Mouse (Mus musculus) monocyte, adult 5-6 weeks (primary cell): ENCODE results near the gene Mb21d2. TPM values are rescaled to one million over a fixed set of nuclear protein-coding genes. Genes with fewer than 3 reads are reported as not detected.

Source experiments
- ATAC-seq: fragments of 153-309, 156-312 bp; replicated peaks from 2 replicates; pipeline ENCODE4 v1.8.0; 2017; ENCODE audit warnings: mild to moderate bottlenecking; ENCODE audit not compliant: low TSS enrichment, insufficient number of reproducible peaks, severe bottlenecking, poor library complexity, low FRiP score
- total RNA-seq: library from RNA; stranded (forward); fragments of 200-1000, 200-491, 200-594 nt; gene quantifications from 3 replicates; pipeline ENCODE4 v1.2.3, GENCODE M21; 2017

Mb21d2 gene
- total RNA-seq, 1 experiment from 2014 or later = not detected

- no peak for ATAC-seq
These were observed 58.6 kb downstream of the Mb21d2 start for GRCm38 (mm10) chr16:28870860-28871259.

GRCm38 (mm10) chr16:28870456-28870855 lies 59.0 kb downstream of the Mb21d2 start:
- ATAC-seq = no peak

DNA sequence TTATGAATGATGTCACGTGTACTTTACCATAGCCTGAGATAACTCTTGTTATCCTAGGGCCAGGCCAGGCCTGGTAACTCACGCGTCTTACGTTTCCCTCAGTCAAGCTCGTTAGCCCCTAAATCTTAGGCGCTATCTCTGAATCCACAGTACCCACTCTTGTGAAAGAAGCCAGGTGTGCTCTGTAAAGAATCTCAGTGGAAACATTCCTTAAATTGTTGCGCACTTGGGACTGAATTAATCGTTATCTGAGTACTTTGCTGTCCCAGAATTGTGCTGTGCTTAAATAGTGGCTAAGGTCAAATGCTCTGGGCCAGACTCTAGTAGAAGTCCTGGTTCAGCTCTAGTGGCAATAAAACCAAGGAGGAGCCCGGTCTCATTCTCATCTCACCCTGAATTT lies 60.6 kb downstream of the Mb21d2 start:
- no peak for ATAC-seq

GRCm38 (mm10) chr16:28866584-28867295 lies 62.7 kb downstream of the Mb21d2 start:
- no peak for ATAC-seq

DNA sequence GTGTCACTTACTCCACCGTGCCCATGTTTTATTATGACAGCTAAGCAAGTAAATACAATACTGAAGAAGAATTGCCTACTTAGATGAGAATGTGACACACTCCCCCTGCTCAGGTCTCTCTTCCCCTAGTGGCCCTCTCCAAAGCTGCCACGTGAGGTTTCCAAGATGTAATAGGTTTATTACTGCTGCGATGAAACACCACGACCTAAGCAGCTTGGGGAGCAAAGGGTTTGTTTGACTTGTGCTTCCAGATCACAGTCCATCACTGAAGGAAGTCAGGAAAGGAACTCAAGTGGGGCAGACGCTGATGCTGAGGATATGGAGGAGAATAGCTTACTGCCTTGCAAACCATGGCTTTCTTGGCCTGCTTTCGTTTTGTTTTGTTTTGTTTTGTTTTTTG lies 65.9 kb downstream of the Mb21d2 start:
- ATAC-seq = no peak

DNA sequence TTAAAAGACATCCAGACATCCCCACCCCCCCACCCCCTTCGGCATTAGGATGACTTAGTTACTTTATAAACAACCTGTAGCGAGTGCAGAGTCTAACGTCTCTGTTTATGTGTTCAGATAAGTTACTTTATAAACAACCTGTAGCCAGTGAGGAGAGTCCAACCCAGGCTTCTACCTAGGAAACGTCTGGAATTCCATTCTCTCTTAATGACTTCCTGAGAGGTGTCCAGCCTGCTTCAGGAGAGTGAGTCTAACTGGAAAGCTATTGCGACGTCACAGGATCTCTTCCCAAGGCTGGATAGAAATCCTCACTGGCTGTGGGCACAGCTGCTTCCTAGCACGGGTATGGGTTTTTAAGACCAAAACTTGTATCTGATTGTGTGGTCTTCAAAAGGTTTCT lies 67.4 kb downstream of the Mb21d2 start:
- ATAC-seq = no peak

GRCm38 (mm10) chr16:28859678-28860077 lies 69.8 kb downstream of the Mb21d2 start:
- ATAC-seq = no peak

DNA sequence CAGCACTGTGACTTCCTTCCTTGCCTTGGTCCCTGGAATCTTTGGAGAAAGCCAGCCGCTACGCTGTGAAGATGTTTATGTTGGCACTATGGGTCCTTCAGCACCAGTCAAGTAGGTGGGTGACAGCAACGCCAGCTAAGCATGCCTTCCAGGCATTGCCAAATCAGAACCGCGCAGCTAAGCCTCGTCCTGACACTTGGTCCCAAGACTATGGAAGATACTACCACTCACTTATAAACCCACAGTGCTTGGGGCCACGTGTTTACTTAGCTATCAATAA lies 70.5 kb downstream of the Mb21d2 start:
- no peak for ATAC-seq

DNA sequence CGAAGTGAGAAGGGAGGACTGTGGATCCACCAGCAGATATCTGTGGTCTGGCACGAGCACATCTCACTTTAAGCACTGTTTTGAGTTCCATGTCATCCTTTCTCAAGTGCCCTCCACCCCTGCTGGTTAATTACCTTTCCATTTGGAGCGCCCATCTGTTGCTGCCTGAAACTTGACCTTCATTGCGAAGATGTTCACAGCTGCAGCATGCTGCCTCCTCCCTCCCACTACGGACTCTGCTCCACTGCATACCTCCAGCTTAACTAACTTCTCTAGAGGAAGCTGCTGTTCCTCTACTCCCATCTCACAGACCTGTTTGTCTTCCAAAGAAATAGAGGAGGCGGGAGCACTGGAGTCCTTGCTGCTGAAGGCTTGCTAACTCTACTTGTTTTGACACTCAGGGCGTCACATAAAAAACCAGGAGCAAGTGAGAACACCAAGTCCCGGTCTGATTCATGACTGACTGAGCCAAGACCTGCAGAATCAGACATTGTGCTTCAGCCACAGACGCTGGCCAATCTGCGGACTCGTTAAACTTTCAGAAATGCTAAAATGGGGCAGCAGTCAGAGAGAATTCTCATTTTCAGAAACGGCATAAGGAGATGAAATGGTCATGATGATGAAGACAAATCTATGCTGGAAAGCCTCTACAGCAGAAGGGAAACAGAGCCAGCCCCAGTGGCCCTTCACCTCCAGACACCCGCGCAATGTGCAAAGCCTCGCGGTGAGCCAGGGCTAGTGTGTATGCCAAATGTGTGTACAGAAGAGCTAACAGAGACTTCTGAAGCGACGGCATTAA lies 71.1 kb downstream of the Mb21d2 start:
- ATAC-seq = no peak

DNA sequence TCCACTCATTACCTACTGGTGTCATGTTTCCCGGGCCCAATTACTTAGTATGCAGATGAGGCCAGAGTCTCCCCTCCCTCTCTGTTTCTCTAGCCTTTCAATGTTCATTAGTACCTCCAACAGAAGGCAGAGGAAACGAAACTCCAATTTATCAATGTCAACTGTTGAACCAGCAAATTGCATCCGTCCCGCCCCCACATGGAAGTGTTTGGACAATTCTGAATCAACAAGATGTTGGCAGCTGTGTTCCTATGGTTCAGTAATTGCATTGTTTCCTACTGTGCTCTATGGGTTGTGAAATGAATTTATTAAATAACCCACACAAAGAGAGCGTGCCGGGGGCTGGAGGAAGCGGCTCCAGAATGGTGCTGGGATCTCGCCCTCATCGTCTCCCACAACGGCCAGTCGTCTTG lies 78.1 kb downstream of the Mb21d2 start:
- ATAC-seq = no peak

GRCm38 (mm10) chr16:28850881-28851280 lies 78.6 kb downstream of the Mb21d2 start:
- no peak for ATAC-seq

GRCm38 (mm10) chr16:28846123-28846522 lies 83.3 kb downstream of the Mb21d2 start:
- ATAC-seq = no peak

- ATAC-seq = no peak
These were observed 84.1 kb downstream of the Mb21d2 start for GRCm38 (mm10) chr16:28845336-28845735.

- no peak for ATAC-seq
These were observed 88.4 kb downstream of the Mb21d2 start for GRCm38 (mm10) chr16:28841102-28841501.

DNA sequence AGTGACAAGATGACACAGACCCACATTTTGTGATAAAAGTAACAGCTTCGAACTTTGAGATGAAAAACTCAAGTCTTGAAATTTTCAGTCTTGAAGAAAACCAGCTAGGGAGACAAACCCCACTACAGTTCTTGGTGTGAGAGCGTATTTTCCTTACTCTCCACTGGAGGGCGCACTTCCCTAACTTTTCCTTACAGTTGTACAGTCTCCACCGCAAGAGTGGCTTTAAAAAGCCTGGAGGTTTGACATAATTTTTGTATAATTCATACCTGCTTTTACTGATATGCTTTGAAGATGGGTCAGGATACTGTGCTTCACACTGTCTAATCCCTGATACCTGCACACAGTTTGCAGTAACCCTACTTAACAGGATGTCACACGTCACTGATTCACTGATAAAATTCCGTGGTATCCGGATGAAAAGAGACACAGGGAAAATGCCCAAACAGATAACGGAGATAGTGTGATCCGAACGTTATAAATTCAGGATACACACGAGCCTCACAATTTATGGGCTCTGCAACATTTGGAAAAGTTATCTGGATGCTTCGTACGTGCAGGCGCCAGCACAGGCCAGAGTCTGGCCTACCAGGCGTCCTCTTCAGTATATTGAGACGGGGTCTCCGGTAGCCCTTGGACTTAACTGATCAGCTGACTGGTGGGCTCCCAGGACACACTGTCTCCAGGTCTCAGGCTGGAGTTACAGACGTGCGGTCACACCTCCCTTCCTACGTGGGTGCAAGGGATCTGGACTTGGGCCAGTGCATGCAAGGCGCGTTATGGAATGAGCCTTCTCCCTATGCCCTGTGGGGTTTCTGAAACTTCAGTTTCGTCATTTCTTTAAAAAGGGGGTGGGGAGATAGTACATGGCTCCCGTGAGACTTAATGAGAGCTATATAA lies 89.1 kb downstream of the Mb21d2 start:
- no peak for ATAC-seq

DNA sequence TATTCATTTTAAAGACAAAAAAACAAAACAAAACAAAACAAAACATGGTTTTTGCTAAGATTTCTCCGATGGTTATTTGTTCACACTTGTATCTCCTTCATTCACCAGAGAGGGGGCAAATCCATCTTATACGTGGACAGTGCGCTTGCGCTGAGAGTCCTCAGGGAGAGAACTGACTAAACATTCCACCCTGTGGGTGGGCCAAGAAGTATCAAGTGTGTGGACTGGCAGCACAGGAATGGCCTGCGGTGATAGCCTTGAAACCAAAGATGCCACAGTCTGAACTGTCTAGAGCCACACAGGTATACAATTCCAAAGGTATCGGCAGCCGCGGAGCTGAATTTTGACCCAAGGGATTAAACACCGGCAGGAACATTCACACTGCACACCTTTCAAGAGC lies 89.9 kb downstream of the Mb21d2 start:
- no peak for ATAC-seq

GRCm38 (mm10) chr16:28838016-28838415 lies 91.5 kb downstream of the Mb21d2 start:
- no peak for ATAC-seq

DNA sequence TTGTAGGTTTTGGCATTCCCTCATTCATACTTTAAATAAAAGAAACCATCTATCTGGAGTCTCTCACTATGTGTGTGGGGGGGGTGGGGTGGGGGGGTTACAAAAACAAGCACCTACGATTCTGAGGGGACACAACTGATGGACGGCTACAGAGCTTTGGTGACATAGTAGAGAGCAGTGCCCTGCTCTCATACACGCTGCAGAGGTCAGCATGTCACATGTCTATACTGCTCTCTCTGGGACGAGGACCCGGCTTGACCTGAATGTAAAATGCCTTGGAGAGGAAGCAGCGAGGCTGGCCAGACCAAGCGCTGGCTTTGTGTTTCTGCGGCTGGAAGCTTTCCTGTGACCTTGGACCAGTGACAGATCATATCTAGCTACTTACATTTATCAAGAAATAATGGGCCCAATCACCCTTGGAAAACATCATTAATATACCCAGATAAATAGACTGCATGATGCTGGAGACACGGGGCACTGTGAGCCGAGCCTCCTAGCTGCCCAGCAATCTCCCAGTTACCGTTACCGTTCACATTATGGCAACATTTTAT lies 97.3 kb downstream of the Mb21d2 start:
- ATAC-seq = no peak

DNA sequence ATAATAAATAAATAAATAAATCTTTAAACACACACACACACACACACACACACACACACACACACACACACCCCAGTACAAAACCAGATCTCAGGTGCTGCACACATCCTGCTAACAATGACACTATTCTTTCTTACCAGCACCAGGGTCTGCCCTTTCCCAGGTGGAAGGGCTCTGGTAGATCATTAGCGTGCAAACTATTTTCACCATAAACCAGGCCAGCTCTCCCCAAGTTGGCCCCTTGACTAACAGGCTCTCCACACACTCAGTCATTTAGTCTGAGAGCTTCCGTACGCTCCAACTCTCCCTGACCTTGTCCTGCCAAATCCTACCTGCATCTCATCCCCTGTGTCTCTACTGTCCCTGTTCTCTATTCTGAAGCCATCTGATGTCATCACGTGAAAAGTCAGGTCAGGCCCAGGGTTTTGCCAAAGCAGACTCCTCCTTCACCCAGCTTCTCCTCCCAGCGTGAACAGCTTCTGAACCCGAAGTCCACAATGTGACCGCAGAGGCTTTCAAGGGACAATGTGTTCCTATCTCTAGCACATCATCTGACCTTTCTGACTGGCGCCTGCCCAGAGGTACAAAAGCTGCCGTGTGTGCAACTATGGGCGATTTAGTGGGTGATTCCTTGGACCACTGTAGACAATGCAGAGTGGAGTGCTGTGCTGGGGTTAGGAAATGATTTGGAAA lies 100.1 kb downstream of the Mb21d2 start:
- no peak for ATAC-seq
